Mouse (Mus musculus): ENCODE results near the gene BC052040.

DNA sequence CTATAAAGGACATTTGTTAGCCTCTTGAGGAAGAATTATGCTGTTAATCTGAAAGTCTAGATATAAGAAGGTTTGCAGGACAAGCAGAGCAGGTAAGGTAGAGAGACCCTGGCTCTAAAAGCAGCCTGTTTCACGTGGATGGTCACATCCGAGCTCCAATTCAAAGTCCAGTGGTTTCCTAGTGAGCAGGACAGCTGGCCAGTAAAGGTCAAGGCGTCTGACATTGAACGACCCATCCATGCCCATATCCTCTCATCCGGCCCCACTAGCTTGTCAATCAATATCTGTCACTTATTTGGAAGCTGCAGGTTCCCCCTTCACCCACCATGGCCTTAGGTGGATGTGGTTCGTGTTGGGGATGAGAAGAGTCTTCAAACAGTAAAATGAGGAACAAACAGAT lies 142.7 kb downstream of the BC052040 start:
- TF ChIP-seq CTCF (IDR thresholded peaks at IDR 0.05; ENCODE audit: low read depth, low read length), result no peak
- TF ChIP-seq POLR2AphosphoS5 (IDR thresholded peaks at IDR 0.05; ENCODE audit: insufficient replicate concordance, low read depth, low read length), result no peak
- TF ChIP-seq GATA1 (IDR thresholded peaks at IDR 0.05; ENCODE audit: borderline replicate concordance, low read length), result no peak
- TF ChIP-seq TAL1 (conservative IDR thresholded peaks at IDR 0.05; ENCODE audit: low read depth, low read length), result no peak
- TF ChIP-seq GATA2 (IDR thresholded peaks at IDR 0.05; ENCODE audit: borderline replicate concordance, low read depth, low read length), result no peak

Data from G1E (cell line).